Mouse (Mus musculus) heart, adult 8-10 months (tissue): ENCODE data around the gene Gm17571. TPM values are rescaled to one million over a fixed set of nuclear protein-coding genes. Genes with fewer than 3 reads are reported as not detected.

Experiments used
- DNase-seq: peaks from one replicate; pipeline ENCODE4 v3.0.0; 2022; ENCODE audit warnings: low spot score
- total RNA-seq, 4 experiments: library from RNA; stranded (reverse); gene quantifications; 2 replicates each; pipeline ENCODE4 v1.2.4; 2022

Gm17571 gene
- not detected for total RNA-seq

- DNase-seq: no peak
Measured at GRCm38 (mm10) chr9:13446703-13447285, at the start of gene Gm17571. Gene Gm17571 (minus strand): TSS chr9:13446753.

GRCm38 (mm10) chr9:13495530-13495929 is 49.0 kb upstream of the Gm17571 start:
- no peak for DNase-seq

- DNase-seq: no peak
Measured at GRCm38 (mm10) chr9:13493746-13494145, 47.2 kb upstream of the Gm17571 start.

- no peak for DNase-seq
Measured at GRCm38 (mm10) chr9:13492807-13493206, 46.3 kb upstream of the Gm17571 start.

- DNase-seq: no peak
Measured at GRCm38 (mm10) chr9:13491854-13492620, 45.5 kb upstream of the Gm17571 start.

- DNase-seq: no peak
Measured at GRCm38 (mm10) chr9:13491107-13491506, 44.6 kb upstream of the Gm17571 start.

- DNase-seq: no peak
Measured at GRCm38 (mm10) chr9:13485914-13486313, 39.4 kb upstream of the Gm17571 start.

- DNase-seq: no peak
Measured at GRCm38 (mm10) chr9:13484267-13485240, 38.0 kb upstream of the Gm17571 start.

GRCm38 (mm10) chr9:13483199-13484068 is 36.9 kb upstream of the Gm17571 start:
- DNase-seq: no peak

- no peak for DNase-seq
Measured at GRCm38 (mm10) chr9:13479275-13479674, 32.7 kb upstream of the Gm17571 start.

GRCm38 (mm10) chr9:13474951-13475350 is 28.4 kb upstream of the Gm17571 start:
- no peak for DNase-seq

GRCm38 (mm10) chr9:13470013-13470412 is 23.5 kb upstream of the Gm17571 start:
- DNase-seq: peak; percentile 68

GRCm38 (mm10) chr9:13468778-13469177 is 22.2 kb upstream of the Gm17571 start:
- DNase-seq: no peak

GRCm38 (mm10) chr9:13467745-13468144 is 21.2 kb upstream of the Gm17571 start:
- no peak for DNase-seq

GRCm38 (mm10) chr9:13466816-13467215 is 20.3 kb upstream of the Gm17571 start:
- no peak for DNase-seq

- DNase-seq: peak; percentile 55
Measured at GRCm38 (mm10) chr9:13466351-13466750, 19.8 kb upstream of the Gm17571 start.

GRCm38 (mm10) chr9:13465358-13466020 is 18.9 kb upstream of the Gm17571 start:
- DNase-seq: no peak

- no peak for DNase-seq
Measured at GRCm38 (mm10) chr9:13460926-13461325, 14.4 kb upstream of the Gm17571 start.

GRCm38 (mm10) chr9:13460012-13460411 is 13.5 kb upstream of the Gm17571 start:
- no peak for DNase-seq

GRCm38 (mm10) chr9:13459371-13459770 is 12.8 kb upstream of the Gm17571 start:
- no peak for DNase-seq

GRCm38 (mm10) chr9:13457774-13458173 is 11.2 kb upstream of the Gm17571 start:
- no peak for DNase-seq
